Mouse (Mus musculus): Measurements from ENCODE around the gene Phlpp1.

DNA sequence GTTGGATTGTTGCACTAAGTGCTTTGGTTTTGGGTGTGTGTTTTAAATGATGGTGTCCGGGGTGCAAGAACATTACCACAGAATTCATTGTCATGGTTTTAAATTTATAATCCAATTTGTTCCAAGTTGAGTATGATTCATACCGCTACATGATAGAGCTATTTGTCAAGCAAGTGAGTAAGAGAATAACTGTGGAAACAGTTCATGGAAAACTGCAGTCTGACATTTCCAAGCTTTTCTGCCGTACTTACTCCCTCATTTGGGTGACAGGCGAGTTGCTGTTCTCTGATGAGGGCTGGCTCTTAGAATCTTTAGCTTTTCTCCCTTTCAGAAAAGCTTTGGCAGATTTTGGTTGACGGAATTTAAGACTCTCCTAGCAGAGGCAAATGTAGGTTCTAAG is 117.5 kb downstream of the Phlpp1 start:
- no peak for TF ChIP-seq CTCF (IDR thresholded peaks at IDR 0.05; ENCODE audit: low read depth, low read length)
- no peak for TF ChIP-seq POLR2A (IDR thresholded peaks at IDR 0.05; ENCODE audit: extremely low read depth, insufficient read depth, low read length)

Data from liver, adult 2 months (tissue).